Mouse (Mus musculus): Measurements from ENCODE around the gene Myo18b.

The Myo18b gene

GRCm38 (mm10) chr5:112679251-112679650 is 216.9 kb downstream of the Myo18b start:
- DNase-seq (ENCODE audit: low spot score), result no peak

- DNase-seq (ENCODE audit: low spot score), result no peak
Observed at GRCm38 (mm10) chr5:112678153-112678552, 218.0 kb downstream of the Myo18b start.

- no peak for DNase-seq (ENCODE audit: low spot score)
Observed at GRCm38 (mm10) chr5:112674806-112675205, 221.4 kb downstream of the Myo18b start.

GRCm38 (mm10) chr5:112672457-112672856 is 223.7 kb downstream of the Myo18b start:
- no peak for DNase-seq (ENCODE audit: low spot score)

GRCm38 (mm10) chr5:112671961-112672360 is 224.2 kb downstream of the Myo18b start:
- no peak for DNase-seq (ENCODE audit: low spot score)

- no peak for DNase-seq (ENCODE audit: low spot score)
Observed at GRCm38 (mm10) chr5:112667153-112667552, 229.0 kb downstream of the Myo18b start.

- no peak for DNase-seq (ENCODE audit: low spot score)
Observed at GRCm38 (mm10) chr5:112665661-112666060, 230.5 kb downstream of the Myo18b start.

GRCm38 (mm10) chr5:112663701-112664100 is 232.5 kb downstream of the Myo18b start:
- no peak for DNase-seq (ENCODE audit: low spot score)

GRCm38 (mm10) chr5:112660924-112661431 is 235.2 kb downstream of the Myo18b start:
- no peak for DNase-seq (ENCODE audit: low spot score)

- DNase-seq (ENCODE audit: low spot score), result no peak
Observed at GRCm38 (mm10) chr5:112659295-112659694, 236.9 kb downstream of the Myo18b start.

GRCm38 (mm10) chr5:112656811-112657210 is 239.4 kb downstream of the Myo18b start:
- DNase-seq (ENCODE audit: low spot score), result no peak

GRCm38 (mm10) chr5:112655986-112656541 is 240.1 kb downstream of the Myo18b start:
- no peak for DNase-seq (ENCODE audit: low spot score)

- DNase-seq (ENCODE audit: low spot score), result no peak
Observed at GRCm38 (mm10) chr5:112655529-112655928, 240.6 kb downstream of the Myo18b start.

GRCm38 (mm10) chr5:112652036-112652435 is 244.1 kb downstream of the Myo18b start:
- DNase-seq (ENCODE audit: low spot score), result no peak

GRCm38 (mm10) chr5:112649164-112649702 is 246.9 kb downstream of the Myo18b start:
- no peak for DNase-seq (ENCODE audit: low spot score)

- DNase-seq (ENCODE audit: low spot score), result no peak
Observed at GRCm38 (mm10) chr5:112646871-112647270, 249.3 kb downstream of the Myo18b start.

- DNase-seq (ENCODE audit: low spot score), result no peak
Observed at GRCm38 (mm10) chr5:112645535-112645934, 250.6 kb downstream of the Myo18b start.

GRCm38 (mm10) chr5:112643533-112644272 is 252.5 kb downstream of the Myo18b start:
- DNase-seq (ENCODE audit: low spot score), result peak; percentile 58

GRCm38 (mm10) chr5:112642731-112643130 is 253.4 kb downstream of the Myo18b start:
- no peak for DNase-seq (ENCODE audit: low spot score)

- DNase-seq (ENCODE audit: low spot score), result no peak
Observed at GRCm38 (mm10) chr5:112641770-112642169, 254.4 kb downstream of the Myo18b start.

- DNase-seq (ENCODE audit: low spot score), result no peak
Observed at GRCm38 (mm10) chr5:112641131-112641530, 255.0 kb downstream of the Myo18b start.

- no peak for DNase-seq (ENCODE audit: low spot score)
Observed at GRCm38 (mm10) chr5:112640651-112641050, 255.5 kb downstream of the Myo18b start.

Measured in left cerebral cortex, adult 11 months (tissue).